Mouse (Mus musculus) limb, embryonic 15.5 days (tissue): Measurements from ENCODE around the gene Mogat1. TPM values are rescaled to one million over a fixed set of nuclear protein-coding genes. Genes with fewer than 3 reads are reported as not detected.
"Not testable (repeated sequence)": the region's sequence is repeated elsewhere in the genome, so short reads cannot be mapped to it uniquely, and the experiment has no call there.

ENCODE experiments used
- ATAC-seq: fragments of 200-750 bp; cut with Nextera tagmentation; 2 replicates; pipeline ENCODE4 v1.8.0; 2017; ENCODE audit warnings: low read depth, moderate TSS enrichment; ENCODE audit not compliant: insufficient number of reproducible peaks, low FRiP score, low TSS enrichment
- H3K27ac ChIP-seq: fragments of 300-500 bp; sonication (generic); 2 replicates; pipeline ENCODE4 v1.5.1; 2015; ENCODE audit warnings: moderate library complexity, mild to moderate bottlenecking, inconsistent platforms
- H3K27me3 ChIP-seq: fragments of 300-500 bp; sonication (generic); 2 replicates; pipeline ENCODE4 v1.6.1; 2015; ENCODE audit warnings: inconsistent platforms
- H3K36me3 ChIP-seq: fragments of 300-500 bp; sonication (generic); 2 replicates; pipeline ENCODE4 v1.6.1; 2015; ENCODE audit warnings: inconsistent platforms
- H3K4me1 ChIP-seq: fragments of 300-500 bp; sonication (generic); 2 replicates; pipeline ENCODE4 v1.6.1; 2015; ENCODE audit warnings: inconsistent platforms
- H3K4me2 ChIP-seq: fragments of 300-500 bp; sonication (generic); 2 replicates; pipeline ENCODE4 v1.6.1; 2015; ENCODE audit warnings: mild to moderate bottlenecking, inconsistent platforms
- H3K4me3 ChIP-seq: fragments of 300-500 bp; sonication (generic); 2 replicates; pipeline ENCODE4 v1.5.1; 2015; ENCODE audit warnings: mild to moderate bottlenecking, inconsistent platforms
- H3K9ac ChIP-seq: fragments of 300-500 bp; sonication (generic); 2 replicates; pipeline ENCODE4 v1.6.1; 2015; ENCODE audit warnings: inconsistent platforms
- H3K9me3 ChIP-seq: fragments of 300-500 bp; sonication (generic); 2 replicates; pipeline ENCODE4 v1.6.1; 2016; ENCODE audit warnings: inconsistent platforms
- WGBS: fragments of 180-500 bp; shearing (Covaris S2); methylation state at CpG from one replicate; pipeline ENCODE4 v1.1.7; 2015; 5-methylcytosine and 5-hydroxymethylcytosine counted together
- polyA plus RNA-seq: library from polyadenylated mRNA; unstranded; fragments of >200 nt; fragmentation: Nextera tagmentation; extraction: Ambion mirVana; gene quantifications from 2 replicates; pipeline ENCODE4 v1.2.1, GENCODE M21; 2015

The Mogat1 gene
- polyA plus RNA-seq, 1 experiment from 2014 or later, result 0.19 TPM

- 0 out of 2 replicates have a peak, but pooled peaks have one; percentile 30 for ATAC-seq
- no peaks in the 10 kb centered on the region for H3K27me3 ChIP-seq
- H3K36me3 ChIP-seq, result no peaks in the 10 kb centered on the region
- no peak overlapping the region for H3K27ac ChIP-seq
- no peak overlapping the region for H3K4me3 ChIP-seq
- H3K4me2 ChIP-seq, result no peak overlapping the region
- 33% methylated on average over 6 of the region's 6 CpGs for WGBS
- no peak overlapping the region for H3K9ac ChIP-seq
- peaks cover 20% of the 10 kb centered on the region for H3K4me1 ChIP-seq
- H3K9me3 ChIP-seq, result no peaks in the 10 kb centered on the region
Observed at GRCm38 (mm10) chr1:78539166-78539565, 28.4 kb downstream of the Mogat1 start.

- H3K27ac ChIP-seq, H3K9ac ChIP-seq, H3K4me2 ChIP-seq, H3K36me3 ChIP-seq, H3K4me3 ChIP-seq, H3K9me3 ChIP-seq, H3K27me3 ChIP-seq, ATAC-seq: not testable (repeated sequence)
- 87% methylated on average over 1 of the region's 1 CpGs for WGBS
- H3K4me1 ChIP-seq, result peaks cover 10% of the 10 kb centered on the region
Observed at GRCm38 (mm10) chr1:78543631-78544030, 32.8 kb downstream of the Mogat1 start.

GRCm38 (mm10) chr1:78546258-78546657 lies 35.5 kb downstream of the Mogat1 start:
- no peaks in the 10 kb centered on the region for H3K4me1 ChIP-seq
- no peaks in the 10 kb centered on the region for H3K36me3 ChIP-seq
- H3K4me2 ChIP-seq, result no peak overlapping the region
- no peak for ATAC-seq
- H3K27me3 ChIP-seq, result no peaks in the 10 kb centered on the region
- H3K9me3 ChIP-seq, result no peaks in the 10 kb centered on the region
- H3K4me3 ChIP-seq, result no peak overlapping the region
- H3K27ac ChIP-seq, result no peak overlapping the region
- no peak overlapping the region for H3K9ac ChIP-seq
- WGBS, result 49% methylated on average over 9 of the region's 9 CpGs

- no peak overlapping the region for H3K4me2 ChIP-seq
- no peak overlapping the region for H3K27ac ChIP-seq
- H3K27me3 ChIP-seq, result no peaks in the 10 kb centered on the region
- no peaks in the 10 kb centered on the region for H3K36me3 ChIP-seq
- no peak for ATAC-seq
- no peak overlapping the region for H3K9ac ChIP-seq
- no peaks in the 10 kb centered on the region for H3K4me1 ChIP-seq
- WGBS, result 69% methylated on average over 6 of the region's 6 CpGs
- no peak overlapping the region for H3K4me3 ChIP-seq
- no peaks in the 10 kb centered on the region for H3K9me3 ChIP-seq
Observed at GRCm38 (mm10) chr1:78548961-78549360, 38.2 kb downstream of the Mogat1 start.

DNA sequence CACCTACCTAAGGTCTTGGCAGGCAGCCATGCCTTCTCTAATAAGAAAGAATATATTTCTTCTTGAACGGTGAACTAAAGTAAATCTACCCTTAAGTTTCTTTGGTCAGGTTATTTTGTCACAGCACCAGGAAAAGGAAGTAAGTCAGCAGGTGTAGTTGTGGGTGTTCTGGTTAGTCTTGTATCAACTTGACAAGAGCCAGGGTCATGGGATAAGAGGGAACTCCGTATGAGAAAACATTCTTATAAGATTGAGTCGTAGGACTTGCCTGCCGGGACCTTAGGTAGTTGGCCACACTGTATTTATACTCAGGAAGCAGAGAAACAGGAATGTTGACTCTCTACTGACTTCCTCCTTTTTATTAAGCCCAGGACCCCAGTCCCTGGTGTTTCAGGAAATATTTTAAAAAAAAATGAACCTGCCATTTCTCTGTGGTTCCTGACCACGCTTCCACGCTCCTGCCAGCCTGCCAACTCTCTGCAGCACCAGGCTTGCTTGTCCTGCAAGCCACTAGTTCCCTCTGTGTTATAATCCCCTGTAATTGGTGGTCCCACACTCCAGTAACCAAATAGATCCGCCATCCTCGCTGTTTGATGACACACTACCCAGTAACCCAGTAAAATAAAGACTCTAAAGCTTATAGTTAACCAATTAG lies 43.3 kb downstream of the Mogat1 start:
- no peaks in the 10 kb centered on the region for H3K4me1 ChIP-seq
- no peaks in the 10 kb centered on the region for H3K36me3 ChIP-seq
- 43% methylated on average over 8 of the region's 8 CpGs for WGBS
- no peak overlapping the region for H3K27ac ChIP-seq
- H3K4me3 ChIP-seq, result no peak overlapping the region
- no peak for ATAC-seq
- no peak overlapping the region for H3K9ac ChIP-seq
- no peaks in the 10 kb centered on the region for H3K9me3 ChIP-seq
- no peak overlapping the region for H3K4me2 ChIP-seq
- H3K27me3 ChIP-seq, result no peaks in the 10 kb centered on the region

GRCm38 (mm10) chr1:78566963-78567362 lies 56.2 kb downstream of the Mogat1 start:
- H3K4me2 ChIP-seq, result no peak overlapping the region
- no peak overlapping the region; the same call in 1 of the 2 replicates for H3K27ac ChIP-seq
- H3K4me3 ChIP-seq, result no peak overlapping the region
- H3K36me3 ChIP-seq, result no peaks in the 10 kb centered on the region
- H3K4me1 ChIP-seq, result peaks cover 11% of the 10 kb centered on the region; the same call in 1 of the 2 replicates
- WGBS, result 60% methylated on average over 2 of the region's 2 CpGs
- no peak overlapping the region for H3K9ac ChIP-seq
- ATAC-seq, result no peak
- no peaks in the 10 kb centered on the region for H3K27me3 ChIP-seq
- no peaks in the 10 kb centered on the region for H3K9me3 ChIP-seq

GRCm38 (mm10) chr1:78567421-78567820 lies 56.6 kb downstream of the Mogat1 start:
- no peak overlapping the region for H3K4me3 ChIP-seq
- H3K36me3 ChIP-seq, result no peaks in the 10 kb centered on the region
- H3K27me3 ChIP-seq, result no peaks in the 10 kb centered on the region
- peak overlapping the region; percentile 57; the same call in 1 of the 2 replicates for H3K27ac ChIP-seq
- no peak for ATAC-seq
- H3K4me2 ChIP-seq, result no peak overlapping the region
- no peaks in the 10 kb centered on the region for H3K9me3 ChIP-seq
- WGBS, result 24% methylated on average over 6 of the region's 6 CpGs
- H3K9ac ChIP-seq, result no peak overlapping the region
- peaks cover 11% of the 10 kb centered on the region; the same call in 1 of the 2 replicates for H3K4me1 ChIP-seq

- H3K4me2 ChIP-seq, result 0 out of 2 replicates have a peak overlapping the region, but pooled peaks have one; percentile 4
- ATAC-seq, result no peak
- H3K4me1 ChIP-seq, result peaks cover 11% of the 10 kb centered on the region; the same call in 1 of the 2 replicates
- H3K36me3 ChIP-seq, result no peaks in the 10 kb centered on the region
- peak overlapping the region; percentile 57; the same call in 1 of the 2 replicates for H3K27ac ChIP-seq
- no peak overlapping the region for H3K9ac ChIP-seq
- no peaks in the 10 kb centered on the region for H3K9me3 ChIP-seq
- H3K4me3 ChIP-seq, result no peak overlapping the region
- H3K27me3 ChIP-seq, result no peaks in the 10 kb centered on the region
- WGBS, result 24% methylated on average over 8 of the region's 8 CpGs
Observed at GRCm38 (mm10) chr1:78567834-78568507, 57.2 kb downstream of the Mogat1 start.

DNA sequence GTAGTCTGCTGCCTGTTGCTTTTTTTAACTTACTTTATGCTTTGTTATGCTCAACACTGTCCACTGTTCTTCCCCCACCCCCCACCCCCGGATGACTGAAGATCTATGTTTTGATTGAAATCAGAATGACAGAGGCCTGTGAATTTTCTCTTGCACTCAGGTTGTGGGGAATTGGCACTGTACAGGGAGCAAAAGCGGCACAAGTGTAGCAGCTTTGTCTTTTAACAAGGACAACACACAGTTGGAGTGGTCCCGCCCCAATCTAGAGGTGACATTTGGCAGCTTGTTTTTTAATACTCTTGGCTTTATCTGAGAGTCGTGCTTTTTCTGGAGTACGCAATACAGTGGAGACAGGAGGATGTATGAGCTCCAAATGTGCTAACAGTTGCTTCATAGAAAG lies 58.8 kb downstream of the Mogat1 start:
- no peak overlapping the region for H3K4me3 ChIP-seq
- no peaks in the 10 kb centered on the region for H3K36me3 ChIP-seq
- no peaks in the 10 kb centered on the region for H3K9me3 ChIP-seq
- WGBS, result 83% methylated on average over 5 of the region's 5 CpGs
- H3K4me2 ChIP-seq, result no peak overlapping the region
- no peak overlapping the region for H3K27ac ChIP-seq
- no peaks in the 10 kb centered on the region for H3K27me3 ChIP-seq
- ATAC-seq, result no peak
- peaks cover 11% of the 10 kb centered on the region; the same call in 1 of the 2 replicates for H3K4me1 ChIP-seq
- H3K9ac ChIP-seq, result no peak overlapping the region

DNA sequence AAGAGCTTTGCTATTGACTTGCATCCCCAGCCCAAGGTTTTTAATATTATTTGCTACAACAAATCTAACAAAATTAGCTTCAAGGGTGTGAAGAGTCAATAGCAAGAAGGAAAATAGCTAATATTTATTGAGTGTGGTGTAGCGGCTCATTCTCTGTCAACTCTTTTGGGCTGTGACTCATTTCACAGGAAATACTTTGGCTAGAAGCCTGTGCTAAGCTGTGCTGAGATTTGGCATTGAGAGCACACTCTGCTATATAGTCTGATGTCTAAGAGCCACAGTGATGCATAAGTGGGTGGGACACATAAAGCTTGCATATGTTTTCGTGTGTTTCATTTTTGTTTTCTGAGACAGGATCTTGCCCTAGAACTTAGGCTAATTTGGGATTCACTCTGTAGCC lies 74.3 kb downstream of the Mogat1 start:
- no peaks in the 10 kb centered on the region for H3K9me3 ChIP-seq
- no peak overlapping the region for H3K4me2 ChIP-seq
- no peaks in the 10 kb centered on the region for H3K36me3 ChIP-seq
- no peak overlapping the region for H3K9ac ChIP-seq
- H3K4me1 ChIP-seq, result no peaks in the 10 kb centered on the region
- H3K27ac ChIP-seq, result no peak overlapping the region
- ATAC-seq, result no peak
- 61% methylated on average over 2 of the region's 2 CpGs for WGBS
- no peak overlapping the region for H3K4me3 ChIP-seq
- no peaks in the 10 kb centered on the region for H3K27me3 ChIP-seq

DNA sequence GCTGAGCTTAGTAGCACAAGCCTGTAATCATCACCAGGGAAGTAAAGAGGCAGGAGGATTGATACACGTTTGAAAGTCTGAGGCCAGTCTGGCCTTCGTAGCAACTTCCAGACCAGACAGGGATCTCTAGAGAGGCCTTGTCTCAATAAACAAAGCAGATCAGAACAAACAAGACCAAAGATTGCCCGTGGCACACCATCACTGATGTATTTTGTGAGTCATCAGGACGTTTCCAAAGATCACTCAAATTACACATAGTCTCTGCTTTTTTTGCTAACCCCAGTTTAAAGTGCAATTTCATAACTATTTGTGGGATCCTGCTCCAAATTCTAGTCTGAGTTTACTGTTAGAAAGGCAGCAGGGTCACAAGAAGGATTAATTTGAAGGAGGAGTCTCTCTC lies 76.2 kb downstream of the Mogat1 start:
- Histone ChIP-seq H3K9me3 (no peaks in the 10 kb centered on the region), H3K4me1 (no peaks in the 10 kb centered on the region), H3K27ac (no peak overlapping the region), H3K4me3 (no peak overlapping the region), H3K9ac (no peak overlapping the region), H3K27me3 (no peaks in the 10 kb centered on the region), H3K4me2 (no peak overlapping the region), H3K36me3 (no peaks in the 10 kb centered on the region)
- 24% methylated on average over 4 of the region's 4 CpGs for WGBS
- ATAC-seq, result no peak
